Comparison of ENCODE assay signal across 9 mouse cellular contexts in the genomic region with DNA sequence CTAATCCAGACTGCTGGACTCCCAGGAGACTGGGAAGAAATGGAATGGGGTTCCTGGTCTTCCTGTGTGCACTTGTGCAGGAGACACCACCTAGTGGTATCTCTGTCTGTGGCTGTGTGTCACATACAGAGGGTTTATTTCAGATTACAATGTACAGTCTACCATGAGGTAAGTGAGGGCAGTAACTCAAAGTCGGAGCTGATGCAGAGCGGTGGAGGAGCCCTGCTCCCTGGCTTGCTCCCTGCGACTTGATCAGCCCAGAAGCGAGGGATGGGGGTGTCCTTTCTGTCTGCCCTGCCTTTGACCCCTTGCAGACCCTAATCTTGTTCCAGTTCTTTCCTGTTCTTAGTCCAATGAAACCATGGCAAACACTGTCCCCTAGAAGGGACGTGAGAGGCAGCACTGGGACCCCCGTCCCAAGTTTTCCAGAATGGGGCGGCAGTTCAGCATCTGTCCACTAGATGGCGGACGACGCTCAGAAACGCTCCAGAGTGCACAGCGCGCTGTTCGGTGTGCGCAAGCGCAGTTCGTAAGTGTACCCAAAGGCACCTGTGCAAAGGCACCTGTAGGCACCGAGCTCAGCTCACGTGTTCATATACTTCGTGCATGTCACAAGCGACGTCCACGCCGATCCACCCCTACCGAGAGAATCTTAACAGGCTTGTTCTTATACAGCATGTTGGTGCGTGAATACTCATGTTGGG. TPM values are rescaled to one million over a fixed set of nuclear protein-coding genes. Genes with fewer than 3 reads are reported as not detected.
DNase-seq lines count a peak whose midpoint lies in the region; ATAC-seq and TF ChIP-seq lines count a peak whose summit lies in the region.
"Had no signal": no experiment of that assay in that cellular context is flagged by ENCODE, and none has a peak within 500 bp of the region (broad histone marks: within the 10 kb centered on the region; RNA-seq: fewer than 3 reads in every experiment).

No protein-coding gene starts in this region.

- H3K9ac ChIP-seq in forebrain, embryonic 16.5 days (replicated peaks; ENCODE audit: low read depth, low read length) = no peak overlapping the region; the same call in 1 of the 2 replicates
- H3K9ac ChIP-seq in hindbrain, embryonic 11.5 days (ENCODE audit: low read depth, low read length) = no peak overlapping the region
- H3K9ac ChIP-seq in lung, postnatal 0 days (replicated peaks; ENCODE audit: low read depth) = no peak overlapping the region

- no peaks in the 10 kb centered on the region for H3K36me3 ChIP-seq in forebrain, embryonic 16.5 days (ENCODE audit: control insufficient read depth, insufficient read depth)
- no peaks in the 10 kb centered on the region for H3K36me3 ChIP-seq in hindbrain, embryonic 11.5 days (ENCODE audit: control insufficient read depth, insufficient read depth, low read length)
- H3K36me3 ChIP-seq in lung, postnatal 0 days (ENCODE audit: insufficient read depth, low read length) = no peaks in the 10 kb centered on the region

- peak overlapping the region; percentile 23 for H3K4me3 ChIP-seq in forebrain, embryonic 16.5 days (replicated peaks; ENCODE audit: low read length)
- no peak overlapping the region for H3K4me3 ChIP-seq in hindbrain, embryonic 11.5 days (ENCODE audit: low read depth, low read length)
- no peak overlapping the region for H3K4me3 ChIP-seq in lung, postnatal 0 days (ENCODE audit: low read depth, low read length)

- peak; percentile 88 for DNase-seq in ES-CJ7 (ENCODE audit: low read depth, low spot score)
- DNase-seq in cerebellum, adult 11 months = peak; percentile 80
- DNase-seq in hindbrain, embryonic 11.5 days (ENCODE audit: low spot score) = peak; percentile 95
- peak; percentile 82 to 86 for DNase-seq in layer of hippocampus, postnatal 10 days (ENCODE audit: low spot score in 2 of 2)
- DNase-seq in lung, postnatal 0 days (ENCODE audit: low spot score) = peak; percentile 88
- DNase-seq in ovary, postnatal 14 days (ENCODE audit: low spot score) = peak; percentile 70
- peak; percentile 89 for DNase-seq in thymus, postnatal 0 days (ENCODE audit: low spot score)

- peak; percentile 99 for TF ChIP-seq CTCF in lung, postnatal 0 days (IDR thresholded peaks at IDR 0.05)

- peak overlapping the region; percentile 45 for H3K4me2 ChIP-seq in forebrain, embryonic 16.5 days (ENCODE audit: low read length)
- no peak overlapping the region for H3K4me2 ChIP-seq in hindbrain, embryonic 11.5 days (replicated peaks; ENCODE audit: low read depth, low read length)
- no peak overlapping the region for H3K4me2 ChIP-seq in lung, postnatal 0 days (replicated peaks; ENCODE audit: low read depth, low read length)

- TF ChIP-seq EP300 in lung, postnatal 0 days (IDR thresholded peaks at IDR 0.05) = no peak

- H3K27ac ChIP-seq in forebrain, embryonic 16.5 days (ENCODE audit: low read length) = no peak overlapping the region
- peak overlapping the region; percentile 42; the same call in 1 of the 2 replicates for H3K27ac ChIP-seq in hindbrain, embryonic 11.5 days (ENCODE audit: low read depth, low read length)
- no peak overlapping the region for H3K27ac ChIP-seq in lung, postnatal 0 days (ENCODE audit: low read length)

- peaks cover 6% of the 10 kb centered on the region for H3K4me1 ChIP-seq in forebrain, embryonic 16.5 days (replicated peaks; ENCODE audit: control insufficient read depth, insufficient read depth, low read length)
- H3K4me1 ChIP-seq in hindbrain, embryonic 11.5 days (replicated peaks; ENCODE audit: control insufficient read depth, insufficient read depth, low read length) = peaks cover 4% of the 10 kb centered on the region; the same call in 1 of the 2 replicates
- no peaks in the 10 kb centered on the region for H3K4me1 ChIP-seq in lung, postnatal 0 days (ENCODE audit: insufficient read depth, low read depth, low read length)

- no peaks in the 10 kb centered on the region for H3K9me3 ChIP-seq in forebrain, embryonic 16.5 days (ENCODE audit: control insufficient read depth, low read length)
- H3K9me3 ChIP-seq in hindbrain, embryonic 11.5 days (ENCODE audit: control insufficient read depth, low read length) = no peaks in the 10 kb centered on the region
- H3K9me3 ChIP-seq in lung, postnatal 0 days (ENCODE audit: low read length) = no peaks in the 10 kb centered on the region

- ATAC-seq in forebrain, embryonic 16.5 days = peak; percentile 92
- peak; percentile 51 for ATAC-seq in hindbrain, embryonic 11.5 days (ENCODE audit: low FRiP score)
- ATAC-seq in lung, postnatal 0 days = peak; percentile 88

- WGBS in forebrain, embryonic 16.5 days = 7% methylated on average over 26 of the region's 26 CpGs
- WGBS in hindbrain, embryonic 11.5 days = 8% methylated on average over 26 of the region's 26 CpGs
- 7% methylated on average over 26 of the region's 26 CpGs for WGBS in lung, postnatal 0 days

- H3K27me3 ChIP-seq in forebrain, embryonic 16.5 days (replicated peaks; ENCODE audit: control insufficient read depth, insufficient read depth, low read length) = peaks cover 14% of the 10 kb centered on the region
- peaks cover 4% of the 10 kb centered on the region; the same call in 1 of the 2 replicates for H3K27me3 ChIP-seq in hindbrain, embryonic 11.5 days (ENCODE audit: control insufficient read depth, insufficient read depth, low read length)
- no peaks in the 10 kb centered on the region for H3K27me3 ChIP-seq in lung, postnatal 0 days (replicated peaks; ENCODE audit: insufficient read depth, low read length)

RNA-seq across cellular contexts. Expression of gene Tcf3, which starts 12.6 kb away (rescaled TPM):
- 63.7 and 74.6 TPM in 2 replicates for polyA plus RNA-seq in forebrain, embryonic 16.5 days (2015; fragmentation: Nextera tagmentation; extraction: Ambion mirVana)
- polyA plus RNA-seq in hindbrain, embryonic 11.5 days (2014; fragmentation: Nextera tagmentation; extraction: Ambion mirVana) = 110 and 130 TPM in 2 replicates
- total RNA-seq in layer of hippocampus, postnatal 10 days (2021) = 10 to 100 TPM; 36.1 to 42.9 TPM
- 34.7 and 36.2 TPM in 2 replicates for polyA plus RNA-seq in lung, postnatal 0 days (2015; fragmentation: Nextera tagmentation; extraction: Ambion mirVana)
- 89.7 and 96.8 TPM in 2 replicates for polyA plus RNA-seq in thymus, postnatal 0 days (2015; fragmentation: Nextera tagmentation; extraction: Ambion mirVana)

RNA-seq across cellular contexts. Expression of gene Uqcr11, which starts 39.4 kb away (rescaled TPM):
- 455 and 522 TPM in 2 replicates for polyA plus RNA-seq in forebrain, embryonic 16.5 days (2015; fragmentation: Nextera tagmentation; extraction: Ambion mirVana)
- 466 and 480 TPM in 2 replicates for polyA plus RNA-seq in hindbrain, embryonic 11.5 days (2014; fragmentation: Nextera tagmentation; extraction: Ambion mirVana)
- 100 to 1,000 TPM; 503 to 527 TPM for total RNA-seq in layer of hippocampus, postnatal 10 days (2021)
- 511 and 651 TPM in 2 replicates for polyA plus RNA-seq in lung, postnatal 0 days (2015; fragmentation: Nextera tagmentation; extraction: Ambion mirVana)
- polyA plus RNA-seq in thymus, postnatal 0 days (2015; fragmentation: Nextera tagmentation; extraction: Ambion mirVana) = 635 and 689 TPM in 2 replicates

RNA-seq across cellular contexts. Expression of gene Mbd3, which starts 46.7 kb away (rescaled TPM):
- polyA plus RNA-seq in forebrain, embryonic 16.5 days (2015; fragmentation: Nextera tagmentation; extraction: Ambion mirVana) = 247 and 256 TPM in 2 replicates
- polyA plus RNA-seq in hindbrain, embryonic 11.5 days (2014; fragmentation: Nextera tagmentation; extraction: Ambion mirVana) = 227 and 240 TPM in 2 replicates
- 100 to 1,000 TPM; 119 to 129 TPM for total RNA-seq in layer of hippocampus, postnatal 10 days (2021)
- polyA plus RNA-seq in lung, postnatal 0 days (2015; fragmentation: Nextera tagmentation; extraction: Ambion mirVana) = 90.6 and 90.7 TPM in 2 replicates
- 151 and 166 TPM in 2 replicates for polyA plus RNA-seq in thymus, postnatal 0 days (2015; fragmentation: Nextera tagmentation; extraction: Ambion mirVana)

RNA-seq across cellular contexts. Expression of gene Onecut3, which starts 48.6 kb away (rescaled TPM):
- polyA plus RNA-seq in forebrain, embryonic 16.5 days (2015; fragmentation: Nextera tagmentation; extraction: Ambion mirVana) = 0.07 and 0.46 TPM in 2 replicates
- polyA plus RNA-seq in hindbrain, embryonic 11.5 days (2014; fragmentation: Nextera tagmentation; extraction: Ambion mirVana) = 2.1 and 3.5 TPM in 2 replicates
- under 1 TPM; 0.07 TPM for total RNA-seq in layer of hippocampus, postnatal 10 days (2021)
- polyA plus RNA-seq in lung, postnatal 0 days (2015; fragmentation: Nextera tagmentation; extraction: Ambion mirVana) = not detected in 2 replicates
- polyA plus RNA-seq in thymus, postnatal 0 days (2015; fragmentation: Nextera tagmentation; extraction: Ambion mirVana) = not detected in 2 replicates
- polyA plus RNA-seq: gonadal fat pad, adult 2 months had no signal

RNA-seq across cellular contexts. Expression of gene Mex3d, which starts 58.6 kb away (rescaled TPM):
- polyA plus RNA-seq in forebrain, embryonic 16.5 days (2015; fragmentation: Nextera tagmentation; extraction: Ambion mirVana) = 16.3 TPM in 2 replicates
- polyA plus RNA-seq in hindbrain, embryonic 11.5 days (2014; fragmentation: Nextera tagmentation; extraction: Ambion mirVana) = 13.4 and 14.7 TPM in 2 replicates
- 10 to 100 TPM; 33.6 to 36.6 TPM for total RNA-seq in layer of hippocampus, postnatal 10 days (2021)
- polyA plus RNA-seq in lung, postnatal 0 days (2015; fragmentation: Nextera tagmentation; extraction: Ambion mirVana) = 6.0 and 6.3 TPM in 2 replicates
- 3.2 and 4.7 TPM in 2 replicates for polyA plus RNA-seq in thymus, postnatal 0 days (2015; fragmentation: Nextera tagmentation; extraction: Ambion mirVana)
